Mouse (Mus musculus) testis, adult 2 months (tissue): ENCODE measurements at regions not wholly inside any gene's neighbourhood (a gene's known extent, or its start where the extent isn't known, plus 50 kb on each side); places are given as distances from the start of the nearest gene placed in this dataset.

ENCODE experiments used
- CTCF ChIP-seq: fragments of 200-500 bp; IDR thresholded peaks from 2 replicates; pipeline ENCODE4 v1.5.1; 2012; ENCODE audit warnings: low read depth, mild to moderate bottlenecking, inconsistent platforms, low read length, moderate library complexity; ENCODE audit not compliant: control insufficient read depth, insufficient read depth, insufficient replicate concordance
- POLR2A ChIP-seq: fragments of 200-500 bp; IDR thresholded peaks from 2 replicates; pipeline ENCODE4 v1.6.1; 2012; ENCODE audit warnings: low read depth, mild to moderate bottlenecking, inconsistent platforms, low read length, moderate library complexity; ENCODE audit not compliant: control insufficient read depth

GRCm38 (mm10) chr8:126660658-126661316 is 67.0 kb upstream of the Irf2bp2 start:
- no peak for TF ChIP-seq POLR2A
- no peak for TF ChIP-seq CTCF
